Mouse (Mus musculus) C2C12 (cell line): ENCODE measurements at regions not wholly inside any gene's neighbourhood (a gene's known extent, or its start where the extent isn't known, plus 50 kb on each side); places are given as distances from the start of the nearest gene placed in this dataset.

Source experiments
- H3K27me3 ChIP-seq: one replicate; pipeline ENCODE4 v1.6.1; 2011; ENCODE audit not compliant: control insufficient read depth, insufficient read depth, insufficient read length
- H3K36me3 ChIP-seq: one replicate; pipeline ENCODE4 v1.6.1; 2011; ENCODE audit not compliant: control insufficient read depth, insufficient read depth
- H3K4me3 ChIP-seq: one replicate; pipeline ENCODE4 v1.5.1; 2011; ENCODE audit warnings: mild to moderate bottlenecking, control low read depth; ENCODE audit not compliant: poor library complexity, insufficient read depth, severe bottlenecking
- H3K79me2 ChIP-seq: one replicate; pipeline ENCODE4 v1.6.1; 2011; ENCODE audit not compliant: control insufficient read depth, insufficient read depth
- H3K79me3 ChIP-seq: one replicate; pipeline ENCODE4 v1.6.1; 2011; ENCODE audit warnings: low read depth, control low read depth
- H3ac ChIP-seq: one replicate; pipeline ENCODE3; 2011; ENCODE audit warnings: low read depth; ENCODE audit not compliant: control insufficient read depth, insufficient read length
- CEBPB ChIP-seq: IDR thresholded peaks from one replicate; pipeline ENCODE4 v1.6.1; 2011; ENCODE audit warnings: low read depth, mild to moderate bottlenecking, control low read depth, moderate library complexity
- CTCF ChIP-seq: IDR thresholded peaks from one replicate; pipeline ENCODE4 v1.5.1; 2011; ENCODE audit not compliant: control insufficient read depth, insufficient read depth, insufficient read length
- FOSL1 ChIP-seq: IDR thresholded peaks from one replicate; pipeline ENCODE4 v1.8.0; 2011; ENCODE audit warnings: mild to moderate bottlenecking, low read length; ENCODE audit not compliant: poor library complexity, insufficient read depth, severe bottlenecking
- MAX ChIP-seq: IDR thresholded peaks from one replicate; pipeline ENCODE4 v1.6.1; 2011; ENCODE audit warnings: mild to moderate bottlenecking, control low read depth
- MYOD1 ChIP-seq: IDR thresholded peaks from one replicate; pipeline ENCODE4 v1.6.1; 2011; ENCODE audit warnings: low read depth; ENCODE audit not compliant: control insufficient read depth, insufficient read length
- MYOG ChIP-seq: IDR thresholded peaks from one replicate; pipeline ENCODE4 v1.6.1; 2011; ENCODE audit not compliant: control insufficient read depth, insufficient read length; ENCODE audit errors: extremely low read depth
- USF1 ChIP-seq: IDR thresholded peaks from one replicate; pipeline ENCODE4 v1.6.1; 2011; ENCODE audit warnings: low read depth, mild to moderate bottlenecking, control low read depth, moderate library complexity

DNA sequence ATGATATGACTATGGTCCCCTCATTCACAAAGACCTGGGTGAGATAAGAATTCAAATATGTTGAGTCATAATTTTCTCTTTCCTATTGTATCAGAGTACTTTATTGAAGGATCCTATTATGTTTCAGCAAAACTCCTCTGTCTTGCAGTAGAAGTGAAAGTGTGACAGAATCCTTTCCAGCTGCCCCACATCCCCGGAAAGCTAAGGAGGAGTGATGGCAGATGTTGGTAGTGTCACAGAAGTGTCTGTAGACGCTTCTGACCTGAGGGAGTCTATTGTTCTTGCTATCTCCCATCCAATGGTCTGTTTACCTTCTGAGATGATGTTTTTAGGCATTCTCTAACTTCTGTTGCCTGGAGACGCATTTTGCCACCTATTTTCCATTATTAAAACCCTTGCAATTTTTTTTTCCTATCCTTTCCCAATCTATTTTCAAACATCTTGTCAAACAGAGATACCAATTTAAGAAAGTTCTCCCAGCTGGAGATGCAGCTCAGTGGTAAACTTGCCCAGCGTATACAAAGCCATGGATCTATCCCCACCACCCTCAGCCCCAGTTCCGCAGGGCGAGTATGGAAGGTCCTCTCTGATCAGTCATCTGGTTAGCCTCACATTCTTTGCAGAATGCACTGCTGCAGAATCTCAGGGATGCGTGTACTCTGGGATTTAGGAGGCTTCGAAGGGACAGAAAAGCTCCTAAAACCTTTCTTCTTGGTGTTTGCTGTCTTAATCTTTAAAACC lies 84.1 kb upstream of the Rgs4 start:
- H3K79me3 ChIP-seq: no peaks in the 10 kb centered on the region
- H3K27me3 ChIP-seq: no peaks in the 10 kb centered on the region
- H3K36me3 ChIP-seq: no peaks in the 10 kb centered on the region
- no peaks in the 10 kb centered on the region for H3K79me2 ChIP-seq
- H3ac ChIP-seq: no peak overlapping the region
- TF ChIP-seq USF1 (no peak), MYOG (no peak), FOSL1 (no peak), CTCF (no peak), CEBPB (no peak), MAX (no peak), MYOD1 (no peak)
- no peak overlapping the region for H3K4me3 ChIP-seq

DNA sequence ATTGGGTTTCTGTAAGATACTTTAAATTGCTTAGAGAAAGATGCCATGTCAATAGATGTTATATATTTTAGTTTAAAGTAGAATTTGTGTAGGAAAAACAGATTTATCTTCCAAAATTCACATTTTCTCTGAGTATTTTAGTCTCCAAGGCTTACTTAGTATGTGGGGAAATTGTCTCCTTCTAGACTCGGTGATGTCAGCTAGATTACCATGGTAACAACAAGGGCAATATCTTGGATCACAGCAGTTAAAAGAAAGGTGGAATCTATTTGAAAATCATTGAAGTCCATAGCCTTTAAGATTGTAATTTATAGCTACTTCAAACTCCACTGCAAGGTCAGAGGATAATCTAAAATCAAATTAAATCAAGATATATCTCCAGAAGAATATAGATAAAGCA lies 83.2 kb upstream of the Rgs4 start:
- Histone ChIP-seq H3ac (no peak overlapping the region), H3K79me3 (no peaks in the 10 kb centered on the region), H3K27me3 (no peaks in the 10 kb centered on the region), H3K36me3 (no peaks in the 10 kb centered on the region), H3K4me3 (no peak overlapping the region), H3K79me2 (no peaks in the 10 kb centered on the region)
- TF ChIP-seq FOSL1 (no peak), USF1 (no peak), MAX (no peak), MYOD1 (no peak)

DNA sequence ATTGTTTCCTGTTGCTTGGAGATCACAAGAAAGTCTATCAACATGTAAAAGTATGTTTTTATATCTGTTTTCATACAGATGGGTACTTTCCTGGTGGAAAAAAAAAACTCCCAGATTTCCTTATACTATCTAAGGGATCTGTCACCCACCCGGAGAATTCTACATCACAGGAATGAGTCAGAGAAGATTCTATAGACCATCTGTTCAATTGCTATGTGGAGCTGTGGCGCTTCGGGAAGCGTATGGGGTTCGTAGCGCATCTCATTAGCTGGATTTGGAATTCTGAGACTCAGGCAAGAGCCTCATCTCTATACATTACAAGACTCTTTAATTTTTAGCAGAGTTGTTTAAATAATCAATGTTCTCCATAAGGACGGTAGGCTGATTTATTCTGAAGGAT lies 74.6 kb upstream of the Rgs4 start:
- Histone ChIP-seq H3K36me3 (no peaks in the 10 kb centered on the region), H3K27me3 (no peaks in the 10 kb centered on the region), H3K4me3 (no peak overlapping the region), H3ac (no peak overlapping the region), H3K79me2 (no peaks in the 10 kb centered on the region), H3K79me3 (no peaks in the 10 kb centered on the region)
- TF ChIP-seq FOSL1: no peak
- no peak for TF ChIP-seq CEBPB
- no peak for TF ChIP-seq CTCF

DNA sequence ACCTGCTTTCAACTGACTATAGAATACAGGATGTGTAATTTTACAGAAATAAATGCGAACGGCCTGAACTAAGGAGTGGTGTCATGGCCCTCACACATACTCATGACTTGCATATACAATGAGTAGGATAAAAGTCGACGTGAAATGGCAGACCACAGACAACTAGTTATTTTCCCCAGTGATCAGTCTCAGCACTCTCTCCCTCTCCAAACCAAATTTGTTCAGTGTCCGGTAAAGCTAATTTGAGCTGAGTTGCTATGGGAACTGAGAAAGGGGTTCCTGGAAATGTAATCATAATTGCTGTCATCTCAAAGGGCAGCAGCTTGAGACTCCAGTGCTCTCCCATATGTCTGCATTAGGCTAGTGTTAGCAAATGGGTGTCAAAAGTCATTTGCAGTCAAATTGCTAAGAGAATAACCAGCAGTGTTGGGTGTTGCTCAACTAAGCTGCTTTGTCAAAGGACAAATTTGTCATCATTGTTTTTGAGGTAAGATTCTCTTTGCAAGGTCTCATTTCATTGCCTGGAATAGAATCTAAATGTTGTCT lies 72.0 kb upstream of the Rgs4 start:
- H3K79me3 ChIP-seq: no peaks in the 10 kb centered on the region
- H3ac ChIP-seq: no peak overlapping the region
- TF ChIP-seq USF1 (no peak), MAX (no peak), FOSL1 (no peak), CTCF (no peak), MYOD1 (no peak), MYOG (no peak), CEBPB (no peak)
- H3K27me3 ChIP-seq: no peaks in the 10 kb centered on the region
- no peaks in the 10 kb centered on the region for H3K79me2 ChIP-seq
- no peak overlapping the region for H3K4me3 ChIP-seq
- H3K36me3 ChIP-seq: no peaks in the 10 kb centered on the region

DNA sequence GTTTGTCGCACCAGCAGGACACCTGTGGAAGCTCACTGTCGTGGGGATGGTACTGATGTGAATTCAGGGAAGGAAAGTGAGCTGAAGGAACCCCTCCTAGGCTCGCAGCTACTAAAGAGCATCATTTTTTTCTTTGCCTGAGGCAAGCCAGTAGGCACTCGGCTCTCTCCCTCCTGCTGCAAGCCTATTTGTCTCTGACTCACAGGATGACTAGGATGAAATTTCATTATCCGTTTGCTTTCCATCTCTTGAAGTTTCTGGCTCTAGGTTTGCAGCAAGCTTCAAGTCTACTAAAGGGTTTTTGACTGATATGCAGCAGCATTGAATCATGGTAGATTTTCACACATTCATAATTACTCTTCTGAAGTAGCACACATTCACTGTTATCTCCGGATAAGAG lies 69.5 kb upstream of the Rgs4 start:
- Histone ChIP-seq H3K79me2 (no peaks in the 10 kb centered on the region), H3K36me3 (no peaks in the 10 kb centered on the region), H3K79me3 (no peaks in the 10 kb centered on the region), H3ac (no peak overlapping the region), H3K4me3 (no peak overlapping the region), H3K27me3 (no peaks in the 10 kb centered on the region)
- no peak for TF ChIP-seq FOSL1
- TF ChIP-seq MYOD1: no peak
- TF ChIP-seq CTCF: no peak
- no peak for TF ChIP-seq MYOG
- TF ChIP-seq MAX: no peak
- no peak for TF ChIP-seq CEBPB

- Histone ChIP-seq H3K79me3 (no peaks in the 10 kb centered on the region), H3K27me3 (no peaks in the 10 kb centered on the region), H3K4me3 (no peak overlapping the region), H3K79me2 (no peaks in the 10 kb centered on the region), H3ac (no peak overlapping the region), H3K36me3 (no peaks in the 10 kb centered on the region)
- TF ChIP-seq MYOG (no peak), USF1 (no peak), FOSL1 (no peak), MAX (no peak), MYOD1 (no peak), CEBPB (no peak), CTCF (no peak)
Measured at GRCm38 (mm10) chr1:169812512-169813101, 65.2 kb upstream of the Rgs4 start.
